Mouse (Mus musculus): Measurements from ENCODE around the gene 2210011C24Rik. TPM values are rescaled to one million over a fixed set of nuclear protein-coding genes. Genes with fewer than 3 reads are reported as not detected.
A peak's percentile ranks its signal among the peaks of the same experiment; 100 is the strongest.

The 2210011C24Rik gene
- total RNA-seq, 2 experiments from 2014 or later: 2.6 to 3.4 TPM

- DNase-seq: peak; percentile 95
- intact Hi-C loops (cut with DNase I): no loop called here
These were observed 39.5 kb downstream of the 2210011C24Rik start, which contains the start of gene Prkaca for GRCm38 (mm10) chr8:83972150-83973120. Prkaca (plus strand) TSS chr8:83972993.

- intact Hi-C loops (cut with DNase I): no loop called here
- no peak for DNase-seq
These were observed 40.3 kb downstream of the 2210011C24Rik start for GRCm38 (mm10) chr8:83971661-83972060.

- no peak for DNase-seq
- intact Hi-C loops (cut with DNase I): no loop called here
These were observed 40.9 kb downstream of the 2210011C24Rik start for GRCm38 (mm10) chr8:83971121-83971520.

GRCm38 (mm10) chr8:83967701-83968100 lies 44.3 kb downstream of the 2210011C24Rik start:
- DNase-seq: no peak
- intact Hi-C loops (cut with DNase I): no loop called here

GRCm38 (mm10) chr8:83964015-83964765 lies 47.8 kb downstream of the 2210011C24Rik start:
- intact Hi-C loops (cut with DNase I): no loop called here
- DNase-seq: peak in 1 of 2 experiments; percentile 56

Small RNA genes within 50 kb of the gene (microRNA-seq; reads per million reads assigned to microRNA genes)
- 5.1 to 7.4 reads per million in 2 experiments for gene Mir1199 (ENCODE audit: borderline number of aligned reads in 2 of 2)
- 7.9 to 9.4 reads per million in 2 experiments for gene Mir8111 (ENCODE audit: borderline number of aligned reads in 2 of 2)

Other genes with a start within 250 kb of the 2210011C24Rik start
- 10 to 100 TPM; 13.9 to 15.0 TPM for gene Adgrl1, start 112.1 kb downstream of the 2210011C24Rik start, total RNA-seq (2021)
- under 1 TPM; 0.92 to 0.95 TPM for gene Gm10644, start 57.0 kb downstream of the 2210011C24Rik start, total RNA-seq (2021)
- gene Asf1b, start 56.7 kb downstream of the 2210011C24Rik start, total RNA-seq (2021): 1 to 10 TPM; 1.2 to 2.4 TPM
- 100 to 1,000 TPM; 336 to 360 TPM for gene Prkaca, start 39.2 kb downstream of the 2210011C24Rik start, total RNA-seq (2021)
- 10 to 100 TPM; 27.3 to 33.1 TPM for gene Samd1, start 14.5 kb downstream of the 2210011C24Rik start, total RNA-seq (2021)
- not detected for gene 1700067K01Rik, start 10.7 kb downstream of the 2210011C24Rik start, total RNA-seq (2021)
- gene Palm3, start 9.3 kb upstream of the 2210011C24Rik start, total RNA-seq (2021): under 1 TPM; 0.11 to 0.87 TPM
- 1 to 10 TPM; 3.0 to 3.1 TPM for gene Il27ra, start 30.4 kb upstream of the 2210011C24Rik start, total RNA-seq (2021)
- not detected for gene Rln3, start 32.8 kb upstream of the 2210011C24Rik start, total RNA-seq (2021)
- gene Gm10643, start 53.0 kb upstream of the 2210011C24Rik start, total RNA-seq (2021): 1 to 10 TPM; 4.1 to 4.5 TPM
- gene Rfx1, start 54.7 kb upstream of the 2210011C24Rik start, total RNA-seq (2021): 10 to 100 TPM; 11.0 to 12.3 TPM
- gene Dcaf15, start 92.6 kb upstream of the 2210011C24Rik start, total RNA-seq (2021): 1 to 10 TPM; 8.1 to 8.2 TPM
- not detected for gene Podnl1, start 113.8 kb upstream of the 2210011C24Rik start, total RNA-seq (2021)
- gene Cc2d1a, start 135.8 kb upstream of the 2210011C24Rik start, total RNA-seq (2021): 10 to 100 TPM; 14.5 to 15.8 TPM
- under 1 TPM in 1 of 2 experiments, not detected in 1; 0.36 TPM for gene 4930432K21Rik, start 135.9 kb upstream of the 2210011C24Rik start, total RNA-seq (2021)
- under 1 TPM; 0.80 to 0.95 TPM for gene Nanos3, start 173.0 kb upstream of the 2210011C24Rik start, total RNA-seq (2021)
- gene Zswim4, start 224.9 kb upstream of the 2210011C24Rik start, total RNA-seq (2021): 10 to 100 TPM in 1 of 2 experiments, 1 to 10 TPM in 1; 9.5 to 11.0 TPM
- gene D8Ertd738e, start 237.5 kb upstream of the 2210011C24Rik start, total RNA-seq (2021): 100 to 1,000 TPM; 231 to 232 TPM
- gene Mri1, start 245.2 kb upstream of the 2210011C24Rik start, total RNA-seq (2021): 10 to 100 TPM; 10.1 to 12.3 TPM

Measured in heart, postnatal 36 days (tissue).